Mouse (Mus musculus): ENCODE results near the gene Tnnt3. TPM values are rescaled to one million over a fixed set of nuclear protein-coding genes. Genes with fewer than 3 reads are reported as not detected.
A peak's percentile ranks its signal among the peaks of the same experiment; 100 is the strongest.

The Tnnt3 gene
- polyA plus RNA-seq, 1 experiment = 73.4 TPM

DNA sequence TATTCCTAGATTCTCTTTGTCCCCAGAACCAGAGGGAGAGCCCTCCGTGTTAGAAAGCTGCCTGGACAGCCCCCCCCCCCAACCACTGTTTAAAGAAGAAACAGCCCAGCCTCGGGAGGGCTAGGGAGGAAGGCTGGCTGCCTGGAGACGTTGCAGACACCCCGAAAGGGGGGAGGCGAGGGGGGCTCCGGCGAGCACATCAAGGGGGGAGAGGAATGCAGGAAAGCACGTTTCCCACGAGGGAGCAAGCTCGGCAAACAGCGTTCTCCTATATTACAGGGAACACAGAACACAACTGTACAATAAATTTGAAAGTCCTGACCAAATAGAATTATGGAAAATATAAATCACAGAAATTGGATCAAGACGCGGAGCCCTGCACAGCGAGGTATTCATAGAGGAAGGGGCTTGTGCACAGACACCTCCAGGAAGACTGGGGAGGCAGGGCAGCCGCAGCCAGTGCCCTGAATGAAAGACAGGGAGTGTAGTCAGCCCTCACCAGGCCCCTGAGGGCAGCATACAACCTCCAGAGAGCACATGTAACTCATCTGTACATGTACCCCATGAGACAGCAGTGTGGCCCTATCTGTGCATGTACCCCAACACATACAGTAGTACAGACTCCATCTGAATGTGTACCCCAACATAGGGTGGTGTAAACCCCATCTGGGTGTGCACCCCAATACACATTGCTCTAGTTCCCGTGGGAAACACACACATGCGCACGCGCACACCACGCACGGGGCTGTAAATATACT lies 17.8 kb downstream of the Tnnt3 start:
- WGBS = 44% methylated on average over 21 of the region's 21 CpGs

DNA sequence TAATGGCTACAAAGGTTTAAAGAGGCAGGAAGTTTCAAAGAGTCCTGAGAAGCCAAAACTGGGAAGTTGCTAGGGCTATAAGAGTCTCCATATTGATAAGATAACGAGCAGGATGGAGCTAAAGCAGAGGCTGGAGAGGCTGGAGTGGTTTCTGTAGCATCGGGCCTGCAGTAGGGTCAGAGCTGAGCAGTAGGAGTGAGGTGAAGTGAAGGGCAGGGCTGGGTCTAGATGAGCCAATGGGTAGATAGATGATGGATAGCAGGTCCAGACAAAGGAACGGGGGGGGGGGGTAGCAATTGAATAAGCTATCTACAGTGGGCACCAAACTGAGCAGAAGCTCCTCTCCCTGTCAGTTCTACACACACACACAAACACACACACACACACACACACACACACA lies 18.9 kb downstream of the Tnnt3 start:
- no peak for TF ChIP-seq CTCF (IDR thresholded peaks at IDR 0.05; ENCODE audit: control insufficient read depth, insufficient read depth, low read length)
- TF ChIP-seq POLR2A (IDR thresholded peaks at IDR 0.05; ENCODE audit: borderline replicate concordance, control insufficient read depth, low read depth, low read length) = no peak
- 68% methylated on average over 3 of the region's 3 CpGs for WGBS

More for the DNA sequence above, 17.8 kb downstream of the Tnnt3 start:
- Histone ChIP-seq H3K4me3 (replicated peaks; ENCODE audit: control insufficient read depth, low read depth, low read length) (no peak overlapping the region), H3K27ac (ENCODE audit: control insufficient read depth, insufficient read depth, low read depth, low read length, poor library complexity) (no peak overlapping the region), H3K4me1 (ENCODE audit: control insufficient read depth, insufficient read depth, low read length) (no peaks in the 10 kb centered on the region)
- TF ChIP-seq POLR2A (IDR thresholded peaks at IDR 0.05; ENCODE audit: borderline replicate concordance, control insufficient read depth, low read depth, low read length) (no peak), CTCF (IDR thresholded peaks at IDR 0.05; ENCODE audit: control insufficient read depth, insufficient read depth, low read length) (no peak)

DNA sequence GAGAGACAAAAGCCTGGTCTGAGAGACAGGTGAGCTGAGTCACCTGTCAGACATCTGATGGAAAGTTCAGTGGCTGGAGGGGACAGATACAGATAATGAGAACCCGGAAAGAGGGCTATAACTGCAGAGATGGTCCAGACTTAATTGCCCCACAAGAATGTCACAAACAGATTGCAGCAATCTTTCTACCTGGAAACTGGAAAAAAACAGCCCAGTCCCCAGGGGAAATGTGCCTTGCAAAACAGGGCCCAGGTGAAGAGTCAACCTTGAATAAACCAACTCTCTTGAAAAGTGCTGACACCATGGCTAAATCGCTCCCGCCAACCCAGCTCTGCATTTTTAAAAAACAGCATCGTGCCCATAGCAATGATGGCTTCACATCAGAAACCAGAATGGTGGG lies 21.7 kb downstream of the Tnnt3 start:
- WGBS = 84% methylated on average over 4 of the region's 4 CpGs
- Histone ChIP-seq H3K4me1 (ENCODE audit: control insufficient read depth, insufficient read depth, low read length) (no peaks in the 10 kb centered on the region; the same call in 1 of the 2 replicates), H3K4me3 (replicated peaks; ENCODE audit: control insufficient read depth, low read depth, low read length) (no peak overlapping the region), H3K27ac (ENCODE audit: control insufficient read depth, insufficient read depth, low read depth, low read length, poor library complexity) (no peak overlapping the region)
- TF ChIP-seq POLR2A (IDR thresholded peaks at IDR 0.05; ENCODE audit: borderline replicate concordance, control insufficient read depth, low read depth, low read length) (no peak), CTCF (IDR thresholded peaks at IDR 0.05; ENCODE audit: control insufficient read depth, insufficient read depth, low read length) (no peak)

More for the DNA sequence above, 18.9 kb downstream of the Tnnt3 start:
- Histone ChIP-seq H3K4me3 (replicated peaks; ENCODE audit: control insufficient read depth, low read depth, low read length) (no peak overlapping the region), H3K4me1 (ENCODE audit: control insufficient read depth, insufficient read depth, low read length) (no peaks in the 10 kb centered on the region), H3K27ac (ENCODE audit: control insufficient read depth, insufficient read depth, low read depth, low read length, poor library complexity) (no peak overlapping the region)

DNA sequence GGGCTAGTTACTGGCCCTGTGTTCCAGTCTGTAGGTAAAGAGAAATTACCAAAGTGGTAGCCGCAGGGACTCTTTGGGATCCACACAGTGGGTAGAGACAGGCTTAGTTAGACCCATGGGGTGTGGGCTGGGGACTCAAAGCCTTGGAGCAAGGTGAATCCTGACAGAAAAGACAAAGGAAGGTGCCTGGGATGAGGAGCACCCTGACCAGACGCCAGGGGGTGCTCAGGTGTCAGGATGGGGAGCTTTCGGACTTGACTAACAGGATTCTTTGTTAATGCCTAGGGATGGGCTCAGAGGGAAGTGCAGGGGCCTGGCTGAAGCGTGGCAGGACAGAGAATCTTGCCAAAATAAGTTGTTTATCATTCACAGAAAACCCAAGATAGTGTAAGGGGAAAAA lies 23.7 kb downstream of the Tnnt3 start:
- TF ChIP-seq POLR2A (IDR thresholded peaks at IDR 0.05; ENCODE audit: borderline replicate concordance, control insufficient read depth, low read depth, low read length) (no peak), CTCF (IDR thresholded peaks at IDR 0.05; ENCODE audit: control insufficient read depth, insufficient read depth, low read length) (peak; percentile 29; the same call in 1 of the 2 replicates)
- H3K4me3 ChIP-seq (replicated peaks; ENCODE audit: control insufficient read depth, low read depth, low read length) = no peak overlapping the region
- WGBS = 39% methylated on average over 4 of the region's 4 CpGs
- H3K27ac ChIP-seq (ENCODE audit: control insufficient read depth, insufficient read depth, low read depth, low read length, poor library complexity) = no peak overlapping the region
- no peaks in the 10 kb centered on the region; the same call in 1 of the 2 replicates for H3K4me1 ChIP-seq (ENCODE audit: control insufficient read depth, insufficient read depth, low read length)

DNA sequence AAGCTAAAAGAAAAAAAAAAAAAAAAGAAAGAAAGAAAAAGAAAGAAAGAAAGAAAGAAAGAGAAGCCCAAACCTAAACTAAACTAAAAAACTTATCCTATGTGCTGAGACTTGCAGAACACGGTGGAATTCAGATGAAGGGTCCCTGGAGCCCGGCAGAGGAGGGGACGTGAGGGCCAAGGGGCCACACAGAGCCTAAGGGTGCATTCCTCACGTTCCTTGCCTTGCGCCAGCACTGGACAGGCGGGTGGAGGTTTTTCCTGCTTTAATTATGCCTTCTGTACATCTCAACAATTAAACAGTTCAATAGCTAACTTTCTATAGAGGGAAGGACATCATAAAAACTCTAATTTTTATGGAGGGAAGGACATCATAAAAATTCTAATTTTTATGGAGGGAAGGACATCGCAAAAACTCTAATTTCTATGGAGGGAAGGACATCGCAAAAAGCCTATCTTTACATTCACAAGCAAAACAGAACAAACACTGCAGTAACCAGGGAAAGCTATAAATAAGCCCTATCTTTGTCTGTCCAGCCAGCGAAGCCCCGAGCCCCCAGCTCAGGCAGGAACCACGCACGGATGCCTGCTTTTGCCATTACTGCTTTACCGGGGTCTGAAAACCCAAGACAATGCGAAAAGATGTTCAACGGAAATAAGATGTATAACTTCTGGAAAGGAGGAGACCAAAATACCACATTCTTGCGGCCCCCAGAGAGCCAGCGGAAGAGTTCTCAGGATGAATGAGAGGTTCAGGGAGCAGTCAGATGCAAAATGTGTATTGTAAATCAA lies 24.8 kb downstream of the Tnnt3 start:
- Histone ChIP-seq H3K4me3 (replicated peaks; ENCODE audit: control insufficient read depth, low read depth, low read length) (no peak overlapping the region), H3K4me1 (ENCODE audit: control insufficient read depth, insufficient read depth, low read length) (no peaks in the 10 kb centered on the region; the same call in 1 of the 2 replicates), H3K27ac (ENCODE audit: control insufficient read depth, insufficient read depth, low read depth, low read length, poor library complexity) (no peak overlapping the region)
- WGBS = 80% methylated on average over 17 of the region's 17 CpGs
- TF ChIP-seq CTCF (IDR thresholded peaks at IDR 0.05; ENCODE audit: control insufficient read depth, insufficient read depth, low read length) = no peak
- TF ChIP-seq POLR2A (IDR thresholded peaks at IDR 0.05; ENCODE audit: borderline replicate concordance, control insufficient read depth, low read depth, low read length) = no peak

DNA sequence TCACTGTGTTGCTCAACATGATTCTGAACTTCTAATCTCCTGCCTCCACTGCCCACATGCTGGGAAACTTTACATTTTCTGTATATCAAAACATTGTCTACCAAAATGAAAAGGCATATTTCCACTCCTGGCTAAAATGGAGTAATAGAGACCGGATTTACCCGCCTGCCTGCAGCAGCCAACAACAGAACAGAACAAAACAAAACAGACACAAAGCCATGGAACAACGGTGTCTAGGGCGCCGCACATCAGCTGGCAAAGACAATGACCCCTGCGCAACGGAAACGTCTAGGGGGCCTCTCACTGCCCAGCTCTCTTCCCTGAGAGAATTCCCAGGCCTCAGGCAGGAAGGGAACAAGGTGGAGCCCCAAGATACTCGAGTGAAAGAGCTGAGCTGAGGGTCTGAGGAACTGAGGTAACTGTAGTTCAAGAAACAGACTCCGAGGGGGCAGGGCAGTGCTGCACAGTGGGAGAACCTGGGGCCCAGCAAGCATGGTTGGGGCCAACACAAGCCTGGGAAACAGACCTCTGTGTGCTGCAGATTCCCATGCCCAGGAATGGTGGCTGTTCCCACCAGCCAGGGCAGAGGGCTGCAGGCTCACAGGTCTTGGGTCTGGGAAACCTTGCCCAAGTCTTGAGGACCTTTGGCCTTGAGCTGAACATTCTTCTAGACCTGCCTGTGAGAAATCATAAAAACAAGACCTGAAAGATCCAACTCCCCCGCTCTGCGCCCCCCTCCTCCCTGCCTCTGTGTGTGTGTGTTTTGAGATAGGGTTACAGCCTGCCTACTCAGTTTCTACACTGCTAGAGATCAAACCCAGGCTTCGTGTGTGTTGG lies 26.9 kb downstream of the Tnnt3 start:
- WGBS = 68% methylated on average over 13 of the region's 13 CpGs
- Histone ChIP-seq H3K27ac (ENCODE audit: control insufficient read depth, insufficient read depth, low read depth, low read length, poor library complexity) (no peak overlapping the region), H3K4me1 (ENCODE audit: control insufficient read depth, insufficient read depth, low read length) (no peaks in the 10 kb centered on the region; the same call in 1 of the 2 replicates), H3K4me3 (replicated peaks; ENCODE audit: control insufficient read depth, low read depth, low read length) (no peak overlapping the region)
- TF ChIP-seq CTCF (IDR thresholded peaks at IDR 0.05; ENCODE audit: control insufficient read depth, insufficient read depth, low read length) = no peak
- no peak for TF ChIP-seq POLR2A (IDR thresholded peaks at IDR 0.05; ENCODE audit: borderline replicate concordance, control insufficient read depth, low read depth, low read length)

DNA sequence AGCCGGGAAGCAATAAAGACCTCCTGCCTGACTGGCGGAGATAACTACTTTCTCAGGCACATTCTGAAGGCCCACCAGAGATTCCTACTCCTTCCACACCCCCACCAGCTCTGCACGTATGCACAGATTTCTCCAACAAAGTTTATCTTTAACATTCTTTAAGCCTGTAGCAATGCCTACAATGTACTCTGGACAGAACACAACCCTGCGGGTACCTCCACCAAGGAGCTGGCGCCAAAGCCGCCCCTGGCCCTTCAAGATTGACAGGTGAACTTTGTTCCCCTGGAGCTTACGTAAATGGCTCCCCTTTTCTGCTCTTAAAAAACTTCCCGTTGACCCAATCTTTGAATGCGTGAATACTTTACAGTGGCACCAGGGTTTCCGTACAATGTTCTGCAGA lies 30.7 kb downstream of the Tnnt3 start:
- TF ChIP-seq CTCF (IDR thresholded peaks at IDR 0.05; ENCODE audit: control insufficient read depth, insufficient read depth, low read length) = no peak
- no peak for TF ChIP-seq POLR2A (IDR thresholded peaks at IDR 0.05; ENCODE audit: borderline replicate concordance, control insufficient read depth, low read depth, low read length)
- Histone ChIP-seq H3K4me3 (replicated peaks; ENCODE audit: control insufficient read depth, low read depth, low read length) (no peak overlapping the region), H3K4me1 (ENCODE audit: control insufficient read depth, insufficient read depth, low read length) (peaks cover 3% of the 10 kb centered on the region), H3K27ac (ENCODE audit: control insufficient read depth, insufficient read depth, low read depth, low read length, poor library complexity) (no peak overlapping the region)
- WGBS = 79% methylated on average over 10 of the region's 10 CpGs
